Mouse (Mus musculus) fibroblast of lung, adult 2 months (primary cell): ENCODE data around the gene Gm2115.

Experiments
- DNase-seq: peaks from one replicate; pipeline ENCODE4 v3.0.0-alpha.2; 2011; ENCODE audit warnings: low read depth

The Gm2115 gene

DNA sequence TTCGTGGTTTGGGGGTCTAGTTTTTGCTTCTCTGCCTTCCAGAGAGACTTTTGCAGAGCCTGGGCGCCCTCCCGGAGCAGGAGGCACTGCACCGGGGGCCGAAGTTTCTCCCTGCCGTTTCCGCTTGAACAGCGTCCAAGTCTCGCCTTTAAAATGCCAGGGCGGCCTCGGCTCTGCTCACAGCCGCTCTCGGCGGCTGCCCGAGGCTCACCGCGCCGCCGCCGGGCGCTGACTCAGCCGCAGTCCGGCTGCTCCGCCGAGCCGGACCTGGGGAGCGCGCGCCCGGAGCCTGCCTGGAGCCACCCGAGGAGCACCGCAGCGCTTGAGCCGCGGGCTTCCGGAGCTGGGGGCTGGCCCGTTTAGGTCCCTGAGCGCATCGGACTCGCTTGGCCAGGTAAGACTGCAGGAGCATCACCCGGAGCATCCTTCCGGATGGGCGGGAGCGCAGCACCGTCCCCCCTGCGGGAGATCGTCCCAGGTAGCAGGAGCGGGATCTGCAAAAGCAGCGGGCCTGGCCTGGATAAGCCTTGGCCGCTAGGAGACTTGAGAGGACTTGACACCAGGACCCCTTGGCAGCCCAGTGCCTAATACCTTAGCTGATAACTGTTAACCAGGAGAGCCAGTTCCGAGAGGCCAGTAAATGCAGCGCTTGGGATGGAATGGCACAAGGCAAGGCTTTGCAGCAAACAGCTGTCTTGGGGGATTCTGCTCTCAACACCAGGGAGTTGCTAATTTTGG is at the start of gene Gm2115:
TSS of gene Gm2115 (plus strand) at position 159 of the 738 bp plus-strand sequence.
- DNase-seq: no peak

DNA sequence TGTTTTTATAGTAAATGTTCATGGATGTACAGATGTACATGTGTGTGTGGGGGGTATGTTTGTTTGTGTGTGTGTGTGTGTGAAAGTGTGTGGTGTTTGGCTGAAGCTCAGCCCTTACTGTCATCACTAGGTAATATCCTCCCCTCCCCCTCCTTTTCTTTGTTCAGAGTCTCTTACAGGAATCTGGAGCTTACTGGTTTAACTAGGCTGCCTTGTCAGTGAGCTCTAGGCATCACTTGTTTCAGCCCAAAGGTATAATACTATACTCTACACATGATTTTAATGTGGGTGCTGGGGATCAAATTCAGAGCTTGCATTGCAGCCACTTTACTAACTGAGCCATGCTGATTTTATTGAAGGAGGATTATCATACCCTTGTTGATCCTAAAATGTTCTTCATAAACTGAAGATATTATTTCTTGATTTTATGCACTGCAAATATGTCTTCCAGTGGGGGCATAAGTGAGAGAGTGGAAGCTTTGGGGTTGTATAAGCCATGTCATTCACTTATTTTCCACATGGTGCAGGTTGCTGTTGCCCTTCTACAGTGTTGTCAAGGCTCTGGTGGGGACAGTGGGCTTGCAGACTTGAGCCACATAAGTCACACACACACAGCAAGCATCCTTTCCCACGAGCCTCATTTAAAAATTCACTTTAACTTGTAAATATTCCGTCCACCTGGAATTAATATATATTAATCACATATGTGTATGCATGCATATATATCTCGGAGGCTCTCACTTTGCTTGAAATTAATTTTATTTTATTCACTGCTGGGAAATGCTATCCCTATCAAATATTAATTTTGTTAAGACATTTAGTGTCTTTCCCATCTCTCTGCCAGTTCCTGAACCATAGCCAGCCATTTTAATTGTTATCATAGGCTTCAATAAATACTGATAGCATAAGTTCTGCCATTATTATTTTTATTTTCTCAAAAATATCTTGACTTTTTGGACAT is 45.0 kb upstream of the Gm2115 start:
- no peak for DNase-seq

GRCm38 (mm10) chr7:84486485-84486884 is 42.3 kb upstream of the Gm2115 start:
- no peak for DNase-seq

DNA sequence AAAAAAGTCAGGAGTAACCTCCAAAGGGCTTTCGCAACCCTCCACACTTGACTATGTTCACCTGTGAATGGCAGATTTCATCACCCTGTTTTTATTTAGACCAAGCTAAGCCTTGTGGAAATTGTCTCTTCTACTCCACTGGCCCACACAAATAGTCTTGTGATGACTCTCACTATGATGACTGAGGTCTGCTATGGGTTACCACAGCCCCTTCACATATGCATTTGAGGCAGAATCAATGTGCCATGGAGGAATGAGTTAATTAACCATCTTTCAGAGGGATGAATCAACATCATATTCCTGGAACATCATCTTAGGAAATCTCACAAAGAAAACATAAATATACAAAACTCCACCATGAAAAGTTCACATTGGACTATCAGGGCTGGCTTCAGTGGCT is 25.6 kb upstream of the Gm2115 start:
- no peak for DNase-seq

DNA sequence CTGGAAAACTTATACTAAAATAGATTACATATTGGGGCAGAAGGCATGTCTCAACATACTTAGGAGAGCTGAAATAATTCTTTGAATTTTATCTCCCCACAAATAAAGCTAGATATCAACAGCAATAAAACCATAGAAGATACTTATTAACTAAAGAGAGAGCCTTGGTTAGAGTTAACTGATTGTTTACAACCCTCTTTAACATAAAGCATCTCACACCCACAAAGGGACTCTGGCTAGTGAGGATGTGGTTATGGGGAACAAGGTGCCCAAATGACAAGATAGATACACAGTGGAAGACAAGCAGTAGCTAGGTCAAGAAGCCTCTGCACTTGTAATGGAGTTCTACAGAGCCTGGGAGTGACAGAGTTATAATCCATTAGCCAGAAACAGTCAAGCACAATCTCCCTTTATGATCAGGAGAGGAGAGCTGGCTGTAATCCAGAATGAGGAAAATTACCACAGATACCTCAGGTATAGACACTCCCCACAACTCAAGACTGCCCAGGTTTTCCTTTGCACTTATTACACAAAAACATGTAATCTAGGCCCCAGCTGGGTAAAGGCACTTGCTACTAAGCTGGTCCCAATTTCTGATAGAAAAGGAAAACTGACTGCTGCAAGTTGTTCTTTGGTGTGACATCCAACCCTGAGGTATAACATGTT is 10.1 kb upstream of the Gm2115 start:
- DNase-seq: no peak

DNA sequence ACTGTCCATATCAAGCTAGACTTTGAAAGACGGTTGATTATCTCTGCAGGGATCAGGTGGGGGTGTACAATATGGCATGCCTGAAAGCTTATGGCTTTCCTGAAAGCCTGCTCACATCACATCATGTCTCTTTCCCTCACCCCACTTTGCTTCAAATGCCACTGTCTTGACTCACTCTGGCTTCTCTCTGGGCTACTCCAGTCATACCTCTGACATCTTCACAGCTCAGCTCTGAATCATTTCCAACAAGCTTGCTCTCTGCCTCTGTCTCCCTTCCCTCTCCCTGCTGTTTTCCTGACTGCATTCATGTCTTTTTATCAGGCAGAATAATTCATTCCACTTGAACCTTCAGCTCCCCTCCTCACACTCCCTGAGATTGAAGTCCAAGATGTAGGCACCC is 7.4 kb upstream of the Gm2115 start:
- DNase-seq: no peak

DNA sequence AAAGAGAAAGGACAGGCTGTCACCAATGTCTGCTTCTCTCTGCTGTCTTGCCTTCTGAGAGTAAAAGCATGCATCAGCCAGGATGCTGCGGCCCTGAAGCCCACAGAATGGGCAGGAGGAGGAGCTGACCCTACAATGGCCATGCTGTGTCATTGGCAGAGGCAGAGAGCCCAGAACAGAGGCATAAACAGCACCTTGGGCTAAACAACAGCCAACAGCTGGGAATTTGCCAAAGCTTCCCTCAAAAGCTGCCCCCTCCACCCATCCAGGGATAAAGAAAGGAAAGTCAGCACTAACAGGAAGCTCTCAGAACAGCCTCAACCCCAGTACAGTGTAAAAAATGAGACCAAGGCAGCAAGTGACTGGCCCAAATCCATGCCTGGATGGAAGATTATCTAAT is 6.3 kb upstream of the Gm2115 start:
- no peak for DNase-seq

DNA sequence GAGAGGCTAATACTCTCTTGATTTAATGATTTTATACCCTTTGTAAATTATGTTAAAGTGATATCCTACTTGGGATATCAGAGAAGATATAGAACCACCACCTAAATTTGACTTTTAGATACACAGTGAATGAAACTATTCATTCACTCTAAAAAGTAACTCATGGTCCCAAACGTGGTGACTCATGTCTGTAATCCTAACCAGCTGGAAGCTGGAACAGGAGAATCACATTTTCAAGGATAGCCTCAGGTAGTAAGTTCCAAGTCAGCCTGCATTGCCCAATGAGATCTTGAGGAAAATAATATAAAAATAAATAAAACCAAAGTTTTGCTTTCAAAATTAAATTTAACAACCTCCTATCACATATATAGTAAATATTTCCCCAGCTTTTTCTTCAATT is 2.6 kb upstream of the Gm2115 start:
- no peak for DNase-seq

- DNase-seq: no peak
These were observed 4.0 kb downstream of the Gm2115 start for GRCm38 (mm10) chr7:84532795-84533194.

DNA sequence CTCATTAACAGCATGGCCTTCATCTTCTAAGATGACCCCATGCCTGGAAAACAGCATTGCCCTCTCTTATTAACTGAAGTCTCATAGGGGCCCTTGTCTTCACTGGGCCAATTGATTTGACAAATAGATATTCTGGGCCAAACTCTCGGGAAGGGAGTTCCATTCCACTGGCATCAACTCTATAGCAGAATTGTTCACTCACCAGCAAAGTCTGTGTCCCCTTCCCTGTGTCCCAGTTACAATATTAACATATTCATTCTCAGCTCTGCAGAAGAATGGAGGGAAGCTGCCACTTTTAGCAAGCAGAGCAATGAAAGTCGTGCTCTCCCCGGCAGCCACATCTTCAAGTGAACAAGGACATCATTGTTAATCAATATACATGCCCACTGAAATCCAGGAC is 5.9 kb downstream of the Gm2115 start:
- DNase-seq: no peak

DNA sequence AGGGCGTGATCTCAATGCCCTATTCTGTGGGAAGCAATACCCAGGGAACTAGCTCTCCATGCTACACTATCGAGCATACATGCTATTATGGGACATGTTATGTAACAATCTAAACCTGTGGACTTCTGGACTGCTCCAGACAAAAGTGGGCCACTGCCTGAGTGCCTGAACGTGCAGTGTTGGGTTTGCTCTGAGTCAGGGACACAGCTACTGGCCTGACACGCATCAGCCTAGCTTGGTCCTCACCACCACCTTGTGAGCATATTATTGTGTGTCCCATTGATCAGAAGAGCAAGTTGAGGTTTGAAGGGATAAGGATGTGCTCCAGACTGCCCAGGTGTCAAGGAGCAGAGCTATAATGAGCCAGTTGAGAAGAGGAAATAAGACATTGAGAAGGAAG is 16.2 kb downstream of the Gm2115 start:
- no peak for DNase-seq

DNA sequence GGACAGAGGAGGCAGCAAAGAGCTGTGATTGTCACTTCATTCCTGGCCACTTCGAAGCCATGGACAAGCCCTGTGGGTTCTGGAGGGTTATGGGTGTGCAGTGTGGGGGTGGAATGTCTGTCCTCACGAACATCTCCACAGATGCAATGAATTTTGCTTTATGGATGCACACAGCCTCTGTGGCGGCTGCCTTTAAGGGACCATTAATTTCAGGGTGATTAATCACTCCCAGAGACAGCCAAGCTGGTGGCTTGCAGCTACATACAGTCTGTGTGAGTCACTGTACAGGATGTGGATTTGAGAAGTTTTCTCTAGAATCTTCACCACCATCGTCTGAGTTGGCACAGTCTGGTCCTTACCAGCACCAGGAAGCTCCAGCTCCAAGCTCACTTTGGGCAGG is 17.9 kb downstream of the Gm2115 start:
- no peak for DNase-seq

DNA sequence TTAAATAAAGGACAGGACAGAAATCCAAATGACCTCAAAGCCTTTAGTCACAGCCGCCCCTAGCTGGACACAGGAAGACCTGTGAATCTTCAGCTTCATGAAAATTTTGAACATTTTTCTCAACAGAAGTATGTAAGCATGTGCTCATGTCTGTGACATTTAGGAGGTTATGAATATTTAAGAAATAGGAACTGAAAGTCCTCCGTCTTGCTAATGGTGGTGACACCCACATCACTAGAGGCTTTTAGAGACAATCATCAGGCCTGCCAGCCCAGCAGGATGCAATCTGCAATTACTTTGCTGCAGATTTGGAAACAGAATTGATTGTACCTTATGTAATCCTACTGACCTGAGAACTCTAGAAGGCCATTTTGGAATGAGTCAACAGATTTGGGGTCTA is 22.7 kb downstream of the Gm2115 start:
- no peak for DNase-seq

DNA sequence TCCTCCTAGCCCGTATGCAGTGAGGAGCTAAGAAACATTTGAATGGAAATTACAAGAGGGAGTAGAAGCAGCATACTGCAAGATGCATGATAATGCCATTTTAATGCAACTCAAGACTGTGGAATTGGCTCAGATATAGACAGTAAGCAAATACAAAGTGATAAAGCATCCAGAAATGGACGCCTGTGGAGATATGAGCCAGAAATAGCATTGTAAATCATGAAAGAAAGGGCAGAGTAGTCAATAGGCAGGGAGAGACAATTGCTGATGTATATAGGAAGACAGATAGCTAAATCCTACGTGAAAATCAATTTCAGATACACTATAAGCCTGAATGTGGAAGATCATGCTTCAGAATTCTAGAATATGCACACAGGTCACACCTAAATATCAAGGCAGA is 26.5 kb downstream of the Gm2115 start:
- DNase-seq: no peak

DNA sequence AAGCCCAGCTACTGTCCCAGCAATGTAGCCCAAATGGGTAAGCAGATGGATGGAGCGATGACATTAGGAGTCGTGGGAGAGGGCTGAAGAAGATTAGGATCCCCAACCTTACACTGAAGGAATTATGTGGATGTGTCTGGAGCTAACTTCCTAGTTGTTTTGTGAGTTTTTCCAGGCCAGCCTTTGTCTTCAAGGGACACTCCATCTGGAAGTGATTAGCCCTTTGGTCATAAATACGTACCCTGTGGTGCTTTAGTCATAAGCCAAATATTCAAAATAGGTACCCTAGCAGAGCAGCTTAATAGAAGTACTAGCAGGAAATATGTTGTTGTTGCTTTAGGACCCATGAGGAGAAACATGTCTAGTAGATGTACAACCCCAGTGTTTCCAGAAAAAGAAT is 28.6 kb downstream of the Gm2115 start:
- DNase-seq: peak; percentile 68

- no peak for DNase-seq
These were observed 31.7 kb downstream of the Gm2115 start for GRCm38 (mm10) chr7:84560500-84560899.

- DNase-seq: no peak
These were observed 35.5 kb downstream of the Gm2115 start for GRCm38 (mm10) chr7:84564236-84564635.

GRCm38 (mm10) chr7:84566200-84566599 is 37.4 kb downstream of the Gm2115 start:
- no peak for DNase-seq

DNA sequence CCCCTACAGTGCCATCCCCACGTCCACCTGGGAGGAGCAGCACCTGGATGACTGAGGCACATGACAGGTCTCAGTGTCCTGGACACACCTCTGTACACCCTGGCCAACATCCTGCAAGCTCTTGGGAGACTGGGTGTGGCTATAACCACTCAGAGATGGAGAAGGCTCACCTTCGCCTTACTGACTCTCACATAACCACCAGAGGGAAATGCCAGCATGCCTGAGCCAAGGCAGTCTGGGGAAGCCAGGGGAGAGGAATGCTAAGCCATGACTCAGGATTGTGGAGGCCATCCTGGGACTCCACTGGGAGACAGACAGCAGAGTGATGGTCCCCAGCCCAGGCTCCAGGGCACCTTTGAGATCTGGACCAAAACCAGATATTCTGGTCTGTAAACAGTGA is 48.3 kb downstream of the Gm2115 start:
- no peak for DNase-seq

- no peak for DNase-seq
These were observed 50.1 kb downstream of the Gm2115 start for GRCm38 (mm10) chr7:84578841-84579240.

GRCm38 (mm10) chr7:84579769-84580168 is 51.0 kb downstream of the Gm2115 start:
- DNase-seq: no peak

DNA sequence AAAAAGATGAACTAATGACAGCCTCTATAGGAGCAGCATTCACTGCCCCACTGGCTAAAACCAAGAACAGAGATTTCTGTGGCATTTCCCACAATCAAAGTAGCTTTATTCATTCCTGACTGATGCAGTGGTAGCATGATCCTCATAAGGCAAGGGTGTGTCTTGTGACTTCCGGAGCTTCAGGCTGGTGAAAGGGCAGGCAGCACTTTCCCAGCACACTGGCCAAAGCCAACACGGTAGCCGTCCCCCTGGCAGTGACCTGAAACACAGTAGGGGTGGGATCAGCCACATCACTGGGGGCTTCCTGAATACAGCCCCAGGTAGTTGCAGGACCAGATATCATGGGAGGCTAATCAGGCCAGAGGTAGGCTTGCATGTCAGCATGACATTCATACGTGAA is 56.3 kb downstream of the Gm2115 start:
- no peak for DNase-seq
